Mouse (Mus musculus) midbrain, embryonic 11.5 days (tissue): ENCODE data around the gene Ntf5. TPM values are rescaled to one million over a fixed set of nuclear protein-coding genes. Genes with fewer than 3 reads are reported as not detected.
"Not testable (repeated sequence)": the region's sequence is repeated elsewhere in the genome, so short reads cannot be mapped to it uniquely, and the experiment has no call there.

Source experiments
- ATAC-seq: fragments of 200-750 bp; cut with Nextera tagmentation; 2 replicates; pipeline ENCODE4 v1.8.0; 2017; ENCODE audit warnings: moderate TSS enrichment, moderate library complexity; ENCODE audit not compliant: low FRiP score
- DNase-seq: peaks from one replicate; pipeline ENCODE4 v3.0.0; 2015; ENCODE audit warnings: low spot score; ENCODE audit errors: missing footprints
- H3K27ac ChIP-seq: fragments of 300-500 bp; sonication (generic); 2 replicates; pipeline ENCODE4 v1.5.1; 2014; ENCODE audit warnings: low read depth, low read length
- H3K27me3 ChIP-seq: fragments of 300-500 bp; sonication (generic); 2 replicates; pipeline ENCODE4 v1.6.1; 2014; ENCODE audit warnings: mild to moderate bottlenecking, low read length, moderate library complexity, mixed read lengths; ENCODE audit not compliant: control insufficient read depth, insufficient read depth
- H3K36me3 ChIP-seq: fragments of 300-500 bp; sonication (generic); 2 replicates; pipeline ENCODE4 v1.6.1; 2014; ENCODE audit warnings: mild to moderate bottlenecking, low read length, moderate library complexity, mixed read lengths; ENCODE audit not compliant: control insufficient read depth, insufficient read depth
- H3K4me1 ChIP-seq: fragments of 300-500 bp; sonication (generic); 2 replicates; pipeline ENCODE4 v1.6.1; 2014; ENCODE audit warnings: low read length; ENCODE audit not compliant: control insufficient read depth, insufficient read depth
- H3K4me2 ChIP-seq: fragments of 300-500 bp; sonication (generic); 2 replicates; pipeline ENCODE4 v1.6.1; 2014; ENCODE audit warnings: mild to moderate bottlenecking, moderate library complexity
- H3K4me3 ChIP-seq: fragments of 300-500 bp; sonication (generic); 2 replicates; pipeline ENCODE4 v1.5.1; 2014; ENCODE audit warnings: low read depth, low read length
- H3K9ac ChIP-seq: fragments of 300-500 bp; sonication (generic); 2 replicates; pipeline ENCODE4 v1.6.1; 2014; ENCODE audit warnings: low read length
- H3K9me3 ChIP-seq: fragments of 300-500 bp; sonication (generic); 2 replicates; pipeline ENCODE4 v1.6.1; 2016; ENCODE audit warnings: low read length; ENCODE audit not compliant: control insufficient read depth
- WGBS: fragments of 180-500 bp; shearing (Covaris S2); extraction: QIAGEN DNeasy Blood & Tissue Kit; methylation state at CpG from one replicate; pipeline ENCODE4 v1.1.7; 2014; 5-methylcytosine and 5-hydroxymethylcytosine counted together
- polyA plus RNA-seq: library from polyadenylated mRNA; unstranded; fragments of >200 nt; fragmentation: Nextera tagmentation; extraction: Ambion mirVana; gene quantifications from 2 replicates; pipeline ENCODE4 v1.2.1, GENCODE M21; 2014

Ntf5 gene
- polyA plus RNA-seq, 1 experiment from 2014 or later, result 0.44 TPM

GRCm38 (mm10) chr7:45457204-45458060, 43.9 kb downstream of the Ntf5 start:
- Histone ChIP-seq H3K9me3 (no peaks in the 10 kb centered on the region), H3K4me3 (peak overlapping the region; percentile 87), H3K4me2 (peak overlapping the region; percentile 96), H3K36me3 (peaks cover 20% of the 10 kb centered on the region), H3K27me3 (no peaks in the 10 kb centered on the region), H3K9ac (peak overlapping the region; percentile 9; the same call in 1 of the 2 replicates), H3K27ac (no peak overlapping the region; the same call in 1 of the 2 replicates), H3K4me1 (peaks cover 23% of the 10 kb centered on the region)
- DNase-seq (peak; percentile 89), ATAC-seq (no peak)
- WGBS, result 78% methylated on average over 10 of the region's 10 CpGs

GRCm38 (mm10) chr7:45458748-45459563, 45.5 kb downstream of the Ntf5 start:
- Histone ChIP-seq H3K27ac (peak overlapping the region; percentile 82), H3K4me3 (peak overlapping the region; percentile 87), H3K4me1 (peaks cover 23% of the 10 kb centered on the region), H3K9ac (peak overlapping the region; percentile 83), H3K27me3 (no peaks in the 10 kb centered on the region), H3K4me2 (peak overlapping the region; percentile 96), H3K36me3 (peaks cover 21% of the 10 kb centered on the region), H3K9me3 (no peaks in the 10 kb centered on the region)
- WGBS, result 1% methylated on average over 43 of the region's 43 CpGs
- DNase-seq, result peak; percentile 99
- peak; percentile 73 for ATAC-seq

- Histone ChIP-seq H3K9ac (peak within 1 kb of the TSS; percentile 83), H3K27ac (peak within 1 kb of the TSS; percentile 82), H3K36me3 (peaks cover 18% of the 10 kb centered on the region), H3K4me3 (peak within 1 kb of the TSS; percentile 87), H3K4me2 (peak within 1 kb of the TSS; percentile 96), H3K4me1 (peaks cover 23% of the 10 kb centered on the region)
- peak; percentile 98 for ATAC-seq
- not testable (repeated sequence) for H3K27me3 ChIP-seq, H3K9me3 ChIP-seq
- peak; percentile 99 for DNase-seq
- under 1% methylated on average over 23 of the region's 37 CpGs for WGBS
These were observed 46.2 kb downstream of the Ntf5 start, which contains the start of gene Ftl1 for GRCm38 (mm10) chr7:45459564-45460140. Ftl1 (minus strand) TSS chr7:45459884.

- H3K36me3 ChIP-seq, result peaks cover 20% of the 10 kb centered on the region
- peak; percentile 90 for DNase-seq
- H3K4me1 ChIP-seq, result peaks cover 25% of the 10 kb centered on the region
- peak overlapping the region; percentile 39 for H3K9ac ChIP-seq
- 77% methylated on average over 7 of the region's 7 CpGs for WGBS
- H3K4me2 ChIP-seq, result peak overlapping the region; percentile 37
- no peak overlapping the region; the same call in 1 of the 2 replicates for H3K4me3 ChIP-seq
- H3K27ac ChIP-seq, result peak overlapping the region; percentile 60
- no peak for ATAC-seq
- no peaks in the 10 kb centered on the region for H3K27me3 ChIP-seq
- H3K9me3 ChIP-seq, result no peaks in the 10 kb centered on the region
These were observed 46.9 kb downstream of the Ntf5 start for GRCm38 (mm10) chr7:45460377-45460776.

- Histone ChIP-seq H3K9ac (no peak overlapping the region), H3K27ac (peak overlapping the region; percentile 60), H3K4me2 (peak overlapping the region; percentile 37; the same call in 1 of the 2 replicates), H3K4me1 (peaks cover 30% of the 10 kb centered on the region), H3K4me3 (no peak overlapping the region), H3K36me3 (peaks cover 20% of the 10 kb centered on the region), H3K9me3 (no peaks in the 10 kb centered on the region), H3K27me3 (no peaks in the 10 kb centered on the region)
- 42% methylated on average over 13 of the region's 13 CpGs for WGBS
- DNase-seq (peak; percentile 90), ATAC-seq (no peak)
These were observed 47.4 kb downstream of the Ntf5 start for GRCm38 (mm10) chr7:45460860-45461314.

- Histone ChIP-seq H3K4me1 (peaks cover 34% of the 10 kb centered on the region), H3K27me3 (no peaks in the 10 kb centered on the region), H3K9me3 (no peaks in the 10 kb centered on the region), H3K4me2 (no peak overlapping the region), H3K36me3 (peaks cover 20% of the 10 kb centered on the region), H3K4me3 (no peak overlapping the region), H3K27ac (peak overlapping the region; percentile 60), H3K9ac (no peak overlapping the region)
- WGBS, result 65% methylated on average over 5 of the region's 5 CpGs
- no peak for ATAC-seq
- no peak for DNase-seq
These were observed 47.8 kb downstream of the Ntf5 start for GRCm38 (mm10) chr7:45461326-45461725.

- Histone ChIP-seq H3K27ac (peak overlapping the region; percentile 20; the same call in 1 of the 2 replicates), H3K4me1 (peaks cover 34% of the 10 kb centered on the region)
These were observed 48.3 kb downstream of the Ntf5 start for GRCm38 (mm10) chr7:45461781-45462180.

GRCm38 (mm10) chr7:45462325-45462724, 48.8 kb downstream of the Ntf5 start:
- peaks cover 15% of the 10 kb centered on the region for H3K36me3 ChIP-seq
- no peak for DNase-seq
- peaks cover 31% of the 10 kb centered on the region for H3K4me1 ChIP-seq
- H3K4me3 ChIP-seq, result no peak overlapping the region
- no peaks in the 10 kb centered on the region for H3K9me3 ChIP-seq
- no peaks in the 10 kb centered on the region for H3K27me3 ChIP-seq
- WGBS, result 91% methylated on average over 4 of the region's 4 CpGs
- no peak overlapping the region for H3K4me2 ChIP-seq
- no peak overlapping the region for H3K9ac ChIP-seq
- ATAC-seq, result no peak
- no peak overlapping the region for H3K27ac ChIP-seq

More at GRCm38 (mm10) chr7:45461781-45462180, 48.3 kb downstream of the Ntf5 start:
- no peak overlapping the region for H3K9ac ChIP-seq
- no peak overlapping the region for H3K4me3 ChIP-seq
- no peak for ATAC-seq
- WGBS, result 91% methylated on average over 4 of the region's 4 CpGs
- H3K36me3 ChIP-seq, result peaks cover 17% of the 10 kb centered on the region
- H3K9me3 ChIP-seq, result no peaks in the 10 kb centered on the region
- DNase-seq, result no peak
- H3K27me3 ChIP-seq, result no peaks in the 10 kb centered on the region
- H3K4me2 ChIP-seq, result no peak overlapping the region
